Mouse (Mus musculus): Measurements from ENCODE around the gene Ybx1. TPM values are rescaled to one million over a fixed set of nuclear protein-coding genes. Genes with fewer than 3 reads are reported as not detected.

Ybx1 gene
- polyA plus RNA-seq, 1 experiment: 734 TPM

DNA sequence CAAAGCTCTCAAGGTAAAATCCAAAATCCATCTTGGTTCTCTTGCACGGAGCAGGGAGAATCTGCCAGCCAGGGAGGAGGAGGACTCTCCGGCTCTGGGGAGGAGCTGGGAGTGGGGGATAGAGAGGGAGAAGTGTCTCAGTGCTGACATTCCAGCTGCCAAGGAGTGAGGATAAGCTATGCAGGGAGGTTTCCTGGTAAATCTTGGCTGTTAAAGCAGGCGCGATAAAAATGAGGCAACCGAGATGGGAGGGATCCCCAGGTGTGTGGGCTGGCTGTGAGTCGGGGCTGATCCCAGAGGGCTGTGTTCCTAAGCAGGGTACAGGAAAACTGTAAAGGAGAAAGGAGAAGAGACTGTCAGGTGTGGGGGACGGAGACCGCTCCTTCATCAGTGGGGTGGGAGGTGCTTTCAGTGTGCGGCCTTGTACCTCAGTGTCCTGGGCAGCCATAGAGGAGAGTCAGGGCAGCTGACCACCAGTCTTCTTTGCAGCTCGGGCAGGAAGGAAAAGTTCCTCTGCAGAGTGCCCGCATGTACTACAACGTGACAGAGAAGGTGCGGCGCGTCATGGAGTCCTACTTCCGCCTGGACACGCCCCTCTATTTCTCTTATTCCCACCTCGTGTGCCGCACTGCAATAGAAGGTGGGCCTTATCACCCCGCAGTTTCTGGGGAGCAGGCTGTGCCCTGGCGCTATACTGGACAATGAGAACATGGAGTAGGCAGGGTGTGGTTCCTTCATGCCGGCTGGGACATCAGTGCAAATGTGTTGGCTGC is 49.8 kb downstream of the Ybx1 start:
- Histone ChIP-seq H3K4me2 (ENCODE audit: low read depth) (no peak overlapping the region), H3K36me3 (ENCODE audit: control insufficient read depth, insufficient read depth) (peaks cover 6% of the 10 kb centered on the region), H3K27me3 (ENCODE audit: control insufficient read depth, insufficient read depth, insufficient read length) (no peaks in the 10 kb centered on the region), H3K79me2 (ENCODE audit: control insufficient read depth, insufficient read depth) (no peaks in the 10 kb centered on the region), H3ac (ENCODE audit: control insufficient read depth, insufficient read length) (no peak overlapping the region), H3K4me3 (no peak overlapping the region)
- TF ChIP-seq POLR2A (IDR thresholded peaks at IDR 0.05; ENCODE audit: insufficient read length, low read depth): no peak
- no peak for TF ChIP-seq E2F4 (IDR thresholded peaks at IDR 0.05; ENCODE audit: insufficient read depth)
- no peak for TF ChIP-seq USF1 (IDR thresholded peaks at IDR 0.05; ENCODE audit: low read depth)
- TF ChIP-seq REST (IDR thresholded peaks at IDR 0.05; ENCODE audit: insufficient read depth, insufficient read length): no peak

DNA sequence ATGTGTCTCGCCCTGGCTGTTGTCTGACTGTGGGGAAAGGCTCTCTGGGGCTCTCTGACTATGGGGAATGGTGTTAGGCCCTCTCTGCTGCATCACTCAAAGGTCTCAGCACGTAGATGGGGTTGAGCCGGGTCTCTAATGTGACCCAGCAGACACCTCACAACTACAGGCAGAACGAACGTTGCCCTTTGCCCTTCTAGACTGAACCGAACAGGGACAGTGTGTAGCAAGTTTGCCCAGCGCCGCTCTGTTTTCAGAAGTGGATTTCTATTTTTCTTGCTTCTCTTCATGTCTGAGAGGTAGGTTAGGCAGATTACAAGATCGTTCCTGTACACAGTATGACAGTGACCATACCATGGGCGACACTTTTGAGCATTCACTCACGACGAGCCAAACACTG is 51.8 kb downstream of the Ybx1 start:
- TF ChIP-seq POLR2A (IDR thresholded peaks at IDR 0.05; ENCODE audit: insufficient read length, low read depth): no peak
- TF ChIP-seq CEBPB (IDR thresholded peaks at IDR 0.05; ENCODE audit: insufficient read depth, poor library complexity, severe bottlenecking): no peak
- no peak for TF ChIP-seq MAX (IDR thresholded peaks at IDR 0.05; ENCODE audit: low read depth)
- TF ChIP-seq TCF12 (IDR thresholded peaks at IDR 0.05; ENCODE audit: insufficient read depth, poor library complexity, severe bottlenecking): no peak
- no peak for TF ChIP-seq SRF (IDR thresholded peaks at IDR 0.05; ENCODE audit: control insufficient read depth, insufficient read length, low read depth)
- no peak for TF ChIP-seq REST (IDR thresholded peaks at IDR 0.05; ENCODE audit: insufficient read depth, insufficient read length)
- no peak for TF ChIP-seq E2F4 (IDR thresholded peaks at IDR 0.05; ENCODE audit: insufficient read depth)
- TF ChIP-seq POLR2AphosphoS2 (IDR thresholded peaks at IDR 0.05; ENCODE audit: insufficient read length, low read depth): no peak
- TF ChIP-seq TCF3 (IDR thresholded peaks at IDR 0.05; ENCODE audit: insufficient read length, low read depth): no peak
- no peak for TF ChIP-seq MYOG (IDR thresholded peaks at IDR 0.05; ENCODE audit: control insufficient read depth in 1 of 3, insufficient read depth in 1 of 3, insufficient read length in 2 of 3, low read depth in 2 of 3)
- no peak for TF ChIP-seq USF1 (IDR thresholded peaks at IDR 0.05; ENCODE audit: low read depth)
- no peak for TF ChIP-seq MYOD1 (IDR thresholded peaks at IDR 0.05; ENCODE audit: control insufficient read depth in 1 of 3, insufficient read length in 2 of 3, low read depth in 2 of 3)
- Histone ChIP-seq H3ac (ENCODE audit: control insufficient read depth, insufficient read length) (no peak overlapping the region), H3K79me2 (ENCODE audit: control insufficient read depth, insufficient read depth) (no peaks in the 10 kb centered on the region), H3K36me3 (ENCODE audit: control insufficient read depth, insufficient read depth) (peaks cover 6% of the 10 kb centered on the region), H3K4me2 (ENCODE audit: low read depth) (no peak overlapping the region), H3K27me3 (ENCODE audit: control insufficient read depth, insufficient read depth, insufficient read length) (no peaks in the 10 kb centered on the region), H3K4me3 (no peak overlapping the region)

DNA sequence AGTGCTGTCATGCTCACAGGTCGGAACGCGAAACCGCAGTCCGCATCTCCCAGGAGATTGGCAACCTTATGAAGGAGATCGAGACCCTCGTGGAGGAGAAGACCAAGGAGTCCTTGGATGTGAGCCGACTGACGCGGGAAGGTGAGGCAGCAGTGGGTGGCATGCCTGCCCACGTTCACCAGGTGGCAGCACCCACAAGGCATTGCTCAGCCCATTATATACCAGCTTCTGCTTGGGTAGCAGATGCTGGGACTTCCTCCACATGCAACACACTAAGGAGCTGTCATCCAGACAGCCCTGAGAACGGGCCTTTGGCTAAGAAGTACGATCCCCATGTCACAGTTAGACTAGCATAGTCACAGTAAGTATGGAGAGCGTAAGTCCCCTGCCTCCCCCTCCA is 52.7 kb downstream of the Ybx1 start:
- no peaks in the 10 kb centered on the region for H3K79me2 ChIP-seq (ENCODE audit: control insufficient read depth, insufficient read depth)
- peaks cover 6% of the 10 kb centered on the region for H3K36me3 ChIP-seq (ENCODE audit: control insufficient read depth, insufficient read depth)
- no peak overlapping the region for H3K4me3 ChIP-seq
- TF ChIP-seq TCF12 (IDR thresholded peaks at IDR 0.05; ENCODE audit: insufficient read depth, poor library complexity, severe bottlenecking): no peak
- no peak for TF ChIP-seq POLR2AphosphoS2 (IDR thresholded peaks at IDR 0.05; ENCODE audit: insufficient read length, low read depth)
- TF ChIP-seq TCF3 (IDR thresholded peaks at IDR 0.05; ENCODE audit: insufficient read length, low read depth): no peak
- no peak for TF ChIP-seq MYOD1 (IDR thresholded peaks at IDR 0.05; ENCODE audit: control insufficient read depth in 1 of 3, insufficient read length in 2 of 3, low read depth in 2 of 3)
- no peak for TF ChIP-seq SRF (IDR thresholded peaks at IDR 0.05; ENCODE audit: control insufficient read depth, insufficient read length, low read depth)
- TF ChIP-seq POLR2A (IDR thresholded peaks at IDR 0.05; ENCODE audit: insufficient read length, low read depth): no peak
- TF ChIP-seq MYOG (IDR thresholded peaks at IDR 0.05; ENCODE audit: control insufficient read depth in 1 of 3, insufficient read depth in 1 of 3, insufficient read length in 2 of 3, low read depth in 2 of 3): no peak
- TF ChIP-seq REST (IDR thresholded peaks at IDR 0.05; ENCODE audit: insufficient read depth, insufficient read length): no peak
- no peak for TF ChIP-seq USF1 (IDR thresholded peaks at IDR 0.05; ENCODE audit: low read depth)
- no peak for TF ChIP-seq CEBPB (IDR thresholded peaks at IDR 0.05; ENCODE audit: insufficient read depth, poor library complexity, severe bottlenecking)
- no peak for TF ChIP-seq E2F4 (IDR thresholded peaks at IDR 0.05; ENCODE audit: insufficient read depth)
- no peak for TF ChIP-seq MAX (IDR thresholded peaks at IDR 0.05; ENCODE audit: low read depth)
- no peak overlapping the region for H3ac ChIP-seq (ENCODE audit: control insufficient read depth, insufficient read length)
- H3K27me3 ChIP-seq (ENCODE audit: control insufficient read depth, insufficient read depth, insufficient read length): no peaks in the 10 kb centered on the region
- no peak overlapping the region for H3K4me2 ChIP-seq (ENCODE audit: low read depth)

DNA sequence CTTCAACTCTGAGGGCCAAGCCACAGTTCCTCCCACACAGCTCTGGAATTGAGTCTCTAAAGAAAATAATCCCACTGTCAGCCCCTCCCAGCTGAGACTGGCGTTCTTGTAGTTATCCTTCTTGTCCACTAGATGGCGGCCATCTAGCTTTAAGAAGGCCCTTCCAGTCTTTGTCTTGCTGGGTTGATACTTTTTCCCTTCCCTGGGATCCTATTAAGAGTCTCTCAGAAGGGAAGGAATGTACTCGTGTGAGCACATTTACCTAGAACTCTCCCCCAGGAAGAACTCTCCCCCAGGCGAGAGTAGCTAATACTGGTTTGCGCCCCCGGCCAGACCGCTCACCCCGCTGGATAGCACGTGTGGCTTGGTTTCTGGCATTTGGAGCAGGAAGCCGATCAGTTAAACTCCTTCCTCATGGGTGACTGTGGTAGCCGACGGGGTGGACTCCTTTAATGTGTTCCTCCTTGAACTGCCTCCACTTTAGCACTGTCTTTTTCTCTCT is 55.2 kb downstream of the Ybx1 start:
- H3ac ChIP-seq (ENCODE audit: control insufficient read depth, insufficient read length): no peak overlapping the region
- H3K36me3 ChIP-seq (ENCODE audit: control insufficient read depth, insufficient read depth): peaks cover 6% of the 10 kb centered on the region
- no peak overlapping the region for H3K4me3 ChIP-seq
- H3K27me3 ChIP-seq (ENCODE audit: control insufficient read depth, insufficient read depth, insufficient read length): no peaks in the 10 kb centered on the region
- no peak for TF ChIP-seq USF1 (IDR thresholded peaks at IDR 0.05; ENCODE audit: low read depth)
- no peak for TF ChIP-seq TCF3 (IDR thresholded peaks at IDR 0.05; ENCODE audit: insufficient read length, low read depth)
- TF ChIP-seq TCF12 (IDR thresholded peaks at IDR 0.05; ENCODE audit: insufficient read depth, poor library complexity, severe bottlenecking): no peak
- TF ChIP-seq CEBPB (IDR thresholded peaks at IDR 0.05; ENCODE audit: insufficient read depth, poor library complexity, severe bottlenecking): no peak
- no peak for TF ChIP-seq REST (IDR thresholded peaks at IDR 0.05; ENCODE audit: insufficient read depth, insufficient read length)
- TF ChIP-seq SRF (IDR thresholded peaks at IDR 0.05; ENCODE audit: control insufficient read depth, insufficient read length, low read depth): no peak
- TF ChIP-seq MAX (IDR thresholded peaks at IDR 0.05; ENCODE audit: low read depth): no peak
- TF ChIP-seq E2F4 (IDR thresholded peaks at IDR 0.05; ENCODE audit: insufficient read depth): no peak
- TF ChIP-seq MYOD1 (IDR thresholded peaks at IDR 0.05; ENCODE audit: control insufficient read depth in 1 of 3, insufficient read length in 2 of 3, low read depth in 2 of 3): no peak
- no peak for TF ChIP-seq POLR2AphosphoS2 (IDR thresholded peaks at IDR 0.05; ENCODE audit: insufficient read length, low read depth)
- no peak for TF ChIP-seq MYOG (IDR thresholded peaks at IDR 0.05; ENCODE audit: control insufficient read depth in 1 of 3, insufficient read depth in 1 of 3, insufficient read length in 2 of 3, low read depth in 2 of 3)
- H3K79me2 ChIP-seq (ENCODE audit: control insufficient read depth, insufficient read depth): peaks cover 6% of the 10 kb centered on the region
- no peak overlapping the region for H3K4me2 ChIP-seq (ENCODE audit: low read depth)
